Mouse (Mus musculus) liver, postnatal 0 days (tissue): ENCODE results near the gene Gm9040. TPM values are rescaled to one million over a fixed set of nuclear protein-coding genes. Genes with fewer than 3 reads are reported as not detected.
"Not testable (repeated sequence)": the region's sequence is repeated elsewhere in the genome, so short reads cannot be mapped to it uniquely, and the experiment has no call there.

Experiments used
- ATAC-seq: fragments of 200-750 bp; cut with Nextera tagmentation; 2 replicates; pipeline ENCODE4 v1.8.0; 2017; ENCODE audit warnings: mild to moderate bottlenecking, moderate library complexity
- DNase-seq: peaks from one replicate; pipeline ENCODE4 v3.0.0-alpha.2; 2016
- H3K27ac ChIP-seq: fragments of 300-500 bp; sonication (generic); 2 replicates; pipeline ENCODE4 v1.5.1; 2014; ENCODE audit warnings: antibody characterized with exemption, moderate library complexity, mild to moderate bottlenecking, low read depth
- H3K27me3 ChIP-seq: fragments of 300-500 bp; sonication (generic); 2 replicates; pipeline ENCODE4 v1.6.1; 2014; ENCODE audit warnings: low read length, control low read depth, mixed read lengths; ENCODE audit not compliant: insufficient read depth
- H3K36me3 ChIP-seq: fragments of 300-500 bp; sonication (generic); replicated peaks from 2 replicates; pipeline ENCODE4 v1.6.1; 2014; ENCODE audit warnings: mild to moderate bottlenecking, control low read depth, low read length, moderate library complexity, mixed read lengths; ENCODE audit not compliant: insufficient read depth
- H3K4me1 ChIP-seq: fragments of 300-500 bp; sonication (generic); 2 replicates; pipeline ENCODE4 v1.6.1; 2014; ENCODE audit warnings: antibody characterized with exemption, mild to moderate bottlenecking, control low read depth; ENCODE audit not compliant: insufficient read depth
- H3K4me2 ChIP-seq: fragments of 300-500 bp; sonication (generic); 2 replicates; pipeline ENCODE4 v1.6.1; 2014; ENCODE audit warnings: low read depth, mild to moderate bottlenecking, low read length, moderate library complexity, mixed read lengths
- H3K4me3 ChIP-seq: fragments of 300-500 bp; sonication (generic); 2 replicates; pipeline ENCODE4 v1.5.1; 2014; ENCODE audit warnings: low read depth, low read length
- H3K9ac ChIP-seq: fragments of 300-500 bp; sonication (generic); replicated peaks from 2 replicates; pipeline ENCODE4 v1.6.1; 2014; ENCODE audit warnings: mild to moderate bottlenecking, moderate library complexity
- H3K9me3 ChIP-seq: fragments of 300-500 bp; sonication (generic); 2 replicates; pipeline ENCODE4 v1.6.1; 2016; ENCODE audit warnings: mild to moderate bottlenecking, control low read depth, low read length, mixed read lengths
- CTCF ChIP-seq: sonication (generic); IDR thresholded peaks from 2 replicates; pipeline ENCODE4 v1.5.1; 2016; ENCODE audit warnings: antibody characterized with exemption, low read depth
- EP300 ChIP-seq: IDR thresholded peaks from 2 replicates; pipeline ENCODE4 v1.6.1; 2016; ENCODE audit warnings: antibody characterized with exemption, low read depth, mild to moderate bottlenecking
- WGBS: fragments of 180-500 bp; shearing (Covaris S2); extraction: QIAGEN DNeasy Blood & Tissue Kit; methylation state at CpG from one replicate; pipeline ENCODE4 v1.1.7; 2014; ENCODE audit not compliant: insufficient replicate concordance; 5-methylcytosine and 5-hydroxymethylcytosine counted together
- polyA plus RNA-seq: library from polyadenylated mRNA; unstranded; fragments of >200 nt; fragmentation: Nextera tagmentation; extraction: Ambion mirVana; gene quantifications from 2 replicates; pipeline ENCODE4 v1.2.1, GENCODE M21; 2015

Gm9040 gene
- polyA plus RNA-seq, 1 experiment from 2014 or later: not detected

DNA sequence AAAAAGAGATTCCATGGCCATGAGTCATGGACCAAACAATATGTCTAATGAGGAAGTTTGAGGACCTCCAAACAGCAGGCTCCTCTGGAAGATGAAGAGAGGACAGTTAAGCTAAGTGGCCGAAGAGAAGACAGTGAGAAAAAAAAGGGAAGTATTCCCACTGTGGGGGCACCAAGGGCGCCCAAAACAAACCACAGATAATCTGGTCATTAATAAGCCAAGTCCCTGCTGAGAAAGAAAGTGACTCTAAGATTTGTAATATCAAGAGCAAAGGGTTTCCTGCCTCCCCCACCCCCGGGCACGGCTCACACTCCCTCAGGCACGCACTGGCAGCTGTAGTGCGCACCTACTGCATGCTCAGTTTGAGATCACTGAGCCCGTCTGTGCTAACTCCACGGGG lies 7.7 kb downstream of the Gm9040 start:
- no peaks in the 10 kb centered on the region for H3K4me1 ChIP-seq
- ATAC-seq (no peak), DNase-seq (no peak)
- no peaks in the 10 kb centered on the region for H3K36me3 ChIP-seq
- H3K4me3 ChIP-seq: no peak overlapping the region
- H3K9me3 ChIP-seq: no peaks in the 10 kb centered on the region
- H3K27ac ChIP-seq: no peak overlapping the region
- WGBS: 51% methylated on average over 8 of the region's 8 CpGs
- H3K27me3 ChIP-seq: no peaks in the 10 kb centered on the region
- TF ChIP-seq CTCF: no peak
- TF ChIP-seq EP300: no peak
- H3K9ac ChIP-seq: no peak overlapping the region
- H3K4me2 ChIP-seq: no peak overlapping the region

DNA sequence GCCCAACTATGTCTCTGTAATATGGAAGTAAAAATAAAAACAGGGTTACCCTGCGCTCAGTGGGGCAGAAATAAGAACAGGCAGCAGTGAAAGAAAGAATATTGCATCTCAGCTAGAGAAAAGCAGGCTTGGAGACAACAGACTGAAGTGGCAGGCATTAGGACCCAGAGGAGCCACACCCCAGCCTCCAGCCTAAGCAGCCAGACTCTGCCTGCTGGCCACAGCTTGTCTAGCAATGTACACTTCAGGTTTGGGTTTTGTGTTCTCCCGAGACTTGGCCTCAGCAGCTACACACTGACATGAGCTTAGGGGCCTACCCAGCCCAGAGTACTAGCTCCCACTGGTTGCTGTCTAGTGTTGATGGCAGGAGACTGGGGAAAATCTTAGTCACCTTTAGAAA lies 24.6 kb downstream of the Gm9040 start:
- not testable (repeated sequence) for ATAC-seq, H3K27me3 ChIP-seq, H3K36me3 ChIP-seq, H3K4me3 ChIP-seq, DNase-seq, H3K9me3 ChIP-seq, H3K4me1 ChIP-seq, H3K9ac ChIP-seq, H3K4me2 ChIP-seq, H3K27ac ChIP-seq
- WGBS: 40% methylated on average over 2 of the region's 2 CpGs

GRCm38 (mm10) chr10:118294938-118295337 lies 31.8 kb downstream of the Gm9040 start, which contains the start of gene Iltifb:
Gene Iltifb (minus strand): TSS chr10:118295038.
- Histone ChIP-seq H3K36me3 (no peaks in the 10 kb centered on the region), H3K4me3 (no peak within 1 kb of the TSS), H3K27ac (no peak within 1 kb of the TSS), H3K4me1 (no peaks in the 10 kb centered on the region), H3K4me2 (no peak within 1 kb of the TSS), H3K27me3 (no peaks in the 10 kb centered on the region), H3K9ac (no peak within 1 kb of the TSS), H3K9me3 (no peaks in the 10 kb centered on the region)
- TF ChIP-seq EP300 (no peak), CTCF (no peak)
- ATAC-seq: no peak
- no peak for DNase-seq
- WGBS: 86% methylated on average over 6 of the region's 6 CpGs

DNA sequence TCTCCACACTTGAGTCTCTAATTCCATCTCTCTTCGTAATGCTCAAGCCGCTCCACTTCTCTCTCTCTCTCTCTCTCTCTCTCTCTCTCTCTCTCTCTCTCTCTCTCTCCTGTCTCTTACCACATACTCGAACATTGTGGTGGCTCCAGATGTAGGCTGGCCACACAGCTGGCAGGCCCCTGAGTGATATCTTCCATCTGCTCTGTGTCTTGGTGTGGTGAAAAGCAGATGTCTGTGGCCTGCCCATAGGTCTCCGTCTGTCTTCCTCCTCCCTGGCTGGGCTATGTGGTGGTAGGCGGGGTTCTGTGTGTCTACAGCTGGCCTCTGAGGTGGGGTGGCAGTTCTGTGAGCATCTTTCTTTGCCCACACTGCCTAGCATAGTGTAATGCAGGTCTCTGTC lies 43.8 kb downstream of the Gm9040 start:
- not testable (repeated sequence) for H3K36me3 ChIP-seq, ATAC-seq, H3K4me2 ChIP-seq, H3K4me3 ChIP-seq, H3K9me3 ChIP-seq, H3K27ac ChIP-seq, DNase-seq, H3K27me3 ChIP-seq, H3K4me1 ChIP-seq, H3K9ac ChIP-seq
- WGBS: 75% methylated on average over 1 of the region's 5 CpGs

DNA sequence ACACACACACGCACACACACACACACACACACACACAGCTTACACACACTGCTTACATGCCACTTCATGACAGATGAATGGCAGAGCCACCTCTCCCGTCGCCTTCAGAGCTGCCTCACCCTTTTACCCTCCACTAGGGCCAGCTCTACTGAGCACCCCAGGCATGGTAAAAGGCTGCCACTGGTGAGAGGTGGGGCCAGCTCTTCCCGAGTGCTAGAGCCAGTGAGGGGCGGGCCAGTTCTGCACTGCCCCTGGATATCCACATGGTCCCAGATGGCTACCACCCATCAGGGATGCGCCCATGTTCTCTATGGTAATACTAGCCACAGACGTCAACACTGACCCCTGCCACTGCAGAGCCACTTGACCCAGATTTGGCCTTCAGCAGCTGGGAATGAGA lies 44.2 kb downstream of the Gm9040 start:
- ATAC-seq, H3K9me3 ChIP-seq, H3K27me3 ChIP-seq, H3K27ac ChIP-seq, H3K4me1 ChIP-seq, H3K4me3 ChIP-seq, H3K4me2 ChIP-seq, H3K36me3 ChIP-seq, DNase-seq, H3K9ac ChIP-seq: not testable (repeated sequence)
- WGBS: 58% methylated on average over 6 of the region's 7 CpGs

GRCm38 (mm10) chr10:118278069-118278468 lies 48.7 kb downstream of the Gm9040 start:
- not testable (repeated sequence) for H3K4me3 ChIP-seq, H3K27me3 ChIP-seq, H3K9me3 ChIP-seq, DNase-seq, H3K4me1 ChIP-seq, H3K27ac ChIP-seq, ATAC-seq, H3K9ac ChIP-seq, H3K4me2 ChIP-seq, H3K36me3 ChIP-seq
- WGBS: no CpG with 5 or more reads among the region's 4 CpGs

Other genes with a start within 250 kb of the Gm9040 start
- gene Mdm1, start 185.2 kb downstream of the Gm9040 start, polyA plus RNA-seq: 4.3 and 4.7 TPM in 2 replicates
- not detected in 2 replicates for gene Il22, start 122.0 kb downstream of the Gm9040 start, polyA plus RNA-seq
- not detected in 2 replicates for gene Gm32717, start 86.2 kb downstream of the Gm9040 start, polyA plus RNA-seq
- gene Gm32802, start 68.3 kb downstream of the Gm9040 start, polyA plus RNA-seq: not detected in 2 replicates
- gene Iltifb, start 31.9 kb downstream of the Gm9040 start, polyA plus RNA-seq: not detected in 2 replicates
- gene Gm9044, start 5.4 kb upstream of the Gm9040 start, polyA plus RNA-seq: not detected in 2 replicates
- not detected in 2 replicates for gene Gm9045, start 10.9 kb upstream of the Gm9040 start, polyA plus RNA-seq
- gene Gm9046, start 16.3 kb upstream of the Gm9040 start, polyA plus RNA-seq: not detected in 2 replicates
- gene Gm9048, start 21.7 kb upstream of the Gm9040 start, polyA plus RNA-seq: not detected in 2 replicates
- not detected in 2 replicates for gene Gm9049, start 27.1 kb upstream of the Gm9040 start, polyA plus RNA-seq
- 0.08 TPM in 1 of 2 replicates, not detected in the other for gene Ifng, start 114.1 kb upstream of the Gm9040 start, polyA plus RNA-seq